Mouse (Mus musculus): Measurements from ENCODE around the gene Foxd1. TPM values are rescaled to one million over a fixed set of nuclear protein-coding genes. Genes with fewer than 3 reads are reported as not detected.

The Foxd1 gene
- under 1 TPM; 0.14 to 0.24 TPM for total RNA-seq (2021)

GRCm38 (mm10) chr13:98354090-98354801 is at the start of gene Foxd1:
Gene Foxd1 (plus strand): TSS chr13:98354242.
- DNase-seq = peak; percentile 62

GRCm38 (mm10) chr13:98305257-98305656 is 48.8 kb upstream of the Foxd1 start:
- DNase-seq = no peak

GRCm38 (mm10) chr13:98306393-98306792 is 47.6 kb upstream of the Foxd1 start:
- no peak for DNase-seq

- DNase-seq = no peak
Measured at GRCm38 (mm10) chr13:98306852-98307475, 47.1 kb upstream of the Foxd1 start.

- DNase-seq = no peak
Measured at GRCm38 (mm10) chr13:98308004-98308403, 46.0 kb upstream of the Foxd1 start.

- no peak for DNase-seq
Measured at GRCm38 (mm10) chr13:98308724-98309123, 45.3 kb upstream of the Foxd1 start.

- DNase-seq = no peak
Measured at GRCm38 (mm10) chr13:98311597-98311996, 42.4 kb upstream of the Foxd1 start.

GRCm38 (mm10) chr13:98313631-98314030 is 40.4 kb upstream of the Foxd1 start:
- no peak for DNase-seq

GRCm38 (mm10) chr13:98315124-98315523 is 38.9 kb upstream of the Foxd1 start:
- DNase-seq = no peak

GRCm38 (mm10) chr13:98316140-98316479 is 37.9 kb upstream of the Foxd1 start:
- DNase-seq = no peak

GRCm38 (mm10) chr13:98316480-98317245 is 37.4 kb upstream of the Foxd1 start, which contains the start of gene Btf3:
Gene Btf3 (minus strand): TSS chr13:98317006.
- peak; percentile 96 for DNase-seq

GRCm38 (mm10) chr13:98317246-98317677 is 36.8 kb upstream of the Foxd1 start:
- no peak for DNase-seq

GRCm38 (mm10) chr13:98317911-98318310 is 36.1 kb upstream of the Foxd1 start:
- DNase-seq = no peak

GRCm38 (mm10) chr13:98325034-98325433 is 29.0 kb upstream of the Foxd1 start:
- DNase-seq = no peak

GRCm38 (mm10) chr13:98332106-98332505 is 21.9 kb upstream of the Foxd1 start:
- DNase-seq = peak; percentile 39

GRCm38 (mm10) chr13:98336205-98336604 is 17.8 kb upstream of the Foxd1 start:
- no peak for DNase-seq

GRCm38 (mm10) chr13:98340506-98340905 is 13.5 kb upstream of the Foxd1 start:
- peak; percentile 67 for DNase-seq

GRCm38 (mm10) chr13:98349491-98349890 is 4.6 kb upstream of the Foxd1 start:
- no peak for DNase-seq

GRCm38 (mm10) chr13:98351527-98351926 is 2.5 kb upstream of the Foxd1 start:
- DNase-seq = peak; percentile 53

GRCm38 (mm10) chr13:98352381-98352975 is 1.6 kb upstream of the Foxd1 start:
- no peak for DNase-seq

GRCm38 (mm10) chr13:98353709-98354089 is 343 bp upstream of the Foxd1 start:
- peak; percentile 6 for DNase-seq

- peak; percentile 16 for DNase-seq
Measured at GRCm38 (mm10) chr13:98354871-98355558, 973 bp downstream of the Foxd1 start.
